Mouse (Mus musculus) kidney, adult 2 months (tissue): Measurements from ENCODE around the gene Kif26b. TPM values are rescaled to one million over a fixed set of nuclear protein-coding genes. Genes with fewer than 3 reads are reported as not detected.

Source experiments
- DNase-seq: peaks from one replicate; pipeline ENCODE4 v3.0.0; 2021
- H3K27ac ChIP-seq: fragments of 200-500 bp; 2 replicates; pipeline ENCODE4 v1.5.1; 2012; ENCODE audit warnings: low read depth, low read length, control low read depth, inconsistent platforms; ENCODE audit not compliant: insufficient read depth
- H3K27me3 ChIP-seq: fragments of 200-500 bp; replicated peaks from 2 replicates; pipeline ENCODE4 v1.6.1; 2012; ENCODE audit warnings: mild to moderate bottlenecking, moderate library complexity, low read length, inconsistent platforms; ENCODE audit not compliant: control insufficient read depth, insufficient read depth
- H3K36me3 ChIP-seq: fragments of 200-500 bp; 2 replicates; pipeline ENCODE4 v1.6.1; 2012; ENCODE audit warnings: mild to moderate bottlenecking, moderate library complexity, low read length, inconsistent platforms; ENCODE audit not compliant: control insufficient read depth, insufficient read depth
- H3K4me1 ChIP-seq: fragments of 200-500 bp; 2 replicates; pipeline ENCODE4 v1.6.1; 2011; ENCODE audit warnings: low read length; ENCODE audit not compliant: control insufficient read depth, insufficient read depth
- H3K4me3 ChIP-seq: fragments of 200-500 bp; 2 replicates; pipeline ENCODE4 v1.5.1; 2011; ENCODE audit warnings: mild to moderate bottlenecking, low read depth, low read length, control low read depth; ENCODE audit not compliant: insufficient read depth
- CTCF ChIP-seq: fragments of 200-500 bp; conservative IDR thresholded peaks from 2 replicates; pipeline ENCODE4 v1.5.1; 2011; ENCODE audit warnings: low read depth, mild to moderate bottlenecking, control low read depth, low read length, moderate library complexity, mixed read lengths; ENCODE audit not compliant: insufficient read depth, insufficient read length
- POLR2A ChIP-seq: fragments of 200-500 bp; IDR thresholded peaks from one replicate; pipeline ENCODE4 v1.6.1; 2011; ENCODE audit warnings: low read depth, low read length, control low read depth
- WGBS: fragments of 180-500 bp; shearing (Covaris S2); methylation state at CpG from one replicate; pipeline ENCODE4 v1.1.7; 2018; 5-methylcytosine and 5-hydroxymethylcytosine counted together
- polyA plus RNA-seq: library from polyadenylated mRNA; depleted of rRNA; stranded (reverse); fragments of >200 nt; gene quantifications from 2 replicates; pipeline ENCODE4 v1.2.3, GENCODE M21; 2012

The Kif26b gene
- polyA plus RNA-seq, 1 experiment, result 0.97 TPM

GRCm38 (mm10) chr1:178744961-178745360 is 216.0 kb downstream of the Kif26b start:
- 77% methylated on average over 6 of the region's 6 CpGs for WGBS
- Histone ChIP-seq H3K27me3 (no peaks in the 10 kb centered on the region), H3K4me1 (no peaks in the 10 kb centered on the region), H3K4me3 (no peak overlapping the region), H3K27ac (no peak overlapping the region), H3K36me3 (no peaks in the 10 kb centered on the region)
- TF ChIP-seq CTCF (no peak), POLR2A (no peak)
- no peak for DNase-seq

DNA sequence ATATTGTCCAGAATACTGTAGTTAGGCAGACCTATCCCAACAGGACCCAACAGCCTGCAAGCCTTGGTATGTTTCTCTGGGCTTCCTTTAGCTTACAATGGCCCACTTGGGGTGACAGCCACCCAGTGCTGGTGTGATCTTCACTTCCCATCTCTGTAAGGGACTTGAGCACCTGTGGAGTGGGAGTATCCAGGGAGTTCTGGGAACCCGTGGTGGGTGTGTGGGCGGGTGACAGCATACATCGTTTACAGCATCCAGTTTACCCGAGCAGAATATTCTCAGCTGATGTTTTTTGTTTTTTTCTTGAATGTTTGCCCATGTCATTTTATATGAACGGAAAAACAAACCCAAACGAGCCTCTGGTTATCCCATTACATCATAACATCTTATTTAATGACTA is 216.5 kb downstream of the Kif26b start:
- no peaks in the 10 kb centered on the region for H3K27me3 ChIP-seq
- no peaks in the 10 kb centered on the region for H3K36me3 ChIP-seq
- DNase-seq, result no peak
- no peaks in the 10 kb centered on the region for H3K4me1 ChIP-seq
- no peak overlapping the region for H3K27ac ChIP-seq
- WGBS, result 60% methylated on average over 6 of the region's 6 CpGs
- no peak overlapping the region for H3K4me3 ChIP-seq
- no peak for TF ChIP-seq CTCF
- no peak for TF ChIP-seq POLR2A

DNA sequence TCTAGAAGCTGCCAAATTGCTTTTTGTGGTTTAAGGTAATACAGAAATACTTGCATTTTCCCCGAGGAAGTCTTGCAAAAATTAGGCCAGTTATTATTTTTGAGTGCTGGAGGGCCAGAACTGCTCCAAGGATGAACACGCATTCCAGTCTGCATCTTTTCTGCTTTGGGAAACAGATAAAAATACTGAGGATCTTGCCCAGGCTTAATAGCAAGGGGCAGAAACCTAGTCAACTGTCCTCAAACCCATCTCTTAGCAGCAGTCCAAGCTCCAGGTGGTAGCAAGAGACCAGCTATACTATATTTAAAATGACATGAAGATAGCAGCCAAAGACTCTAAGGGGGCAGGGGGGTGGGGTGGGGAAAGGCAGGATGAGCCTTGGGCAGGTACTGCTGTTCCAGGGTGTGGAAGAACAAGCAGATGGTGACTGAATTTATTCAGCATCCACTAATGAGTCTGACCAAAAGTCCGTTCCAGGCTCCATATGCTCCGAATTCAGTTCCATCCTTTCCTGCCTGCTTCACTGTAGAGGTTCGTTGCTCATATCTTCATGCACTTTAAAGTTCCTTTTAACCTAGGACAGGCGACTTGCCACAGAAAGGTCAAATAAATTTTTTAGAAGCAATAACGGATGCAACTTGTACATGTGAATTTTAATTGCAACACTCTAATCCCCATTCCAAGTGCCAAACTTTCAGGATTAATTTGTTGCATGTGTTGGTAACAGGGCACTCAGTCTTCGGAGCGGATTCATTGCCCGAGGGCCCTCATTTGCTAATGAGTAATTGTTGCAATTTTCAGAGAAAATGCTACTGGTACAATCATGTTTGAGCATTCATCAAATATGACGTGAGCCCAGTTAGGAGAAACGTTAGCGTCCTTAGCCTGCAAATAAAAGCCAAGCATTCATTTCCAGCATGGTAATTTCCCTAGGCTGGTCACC is 218.6 kb downstream of the Kif26b start:
- Histone ChIP-seq H3K36me3 (no peaks in the 10 kb centered on the region), H3K27me3 (no peaks in the 10 kb centered on the region), H3K4me3 (no peak overlapping the region), H3K4me1 (no peaks in the 10 kb centered on the region), H3K27ac (no peak overlapping the region)
- WGBS, result 73% methylated on average over 13 of the region's 13 CpGs
- DNase-seq, result no peak
- TF ChIP-seq CTCF (no peak), POLR2A (no peak)

- Histone ChIP-seq H3K27me3 (no peaks in the 10 kb centered on the region), H3K4me3 (no peak overlapping the region), H3K36me3 (no peaks in the 10 kb centered on the region), H3K27ac (no peak overlapping the region), H3K4me1 (no peaks in the 10 kb centered on the region)
- 79% methylated on average over 7 of the region's 7 CpGs for WGBS
- TF ChIP-seq POLR2A, result no peak
- TF ChIP-seq CTCF, result no peak
- no peak for DNase-seq
Measured at GRCm38 (mm10) chr1:178748222-178748600, 219.3 kb downstream of the Kif26b start.

GRCm38 (mm10) chr1:178748617-178749016 is 219.7 kb downstream of the Kif26b start:
- H3K27me3 ChIP-seq, result no peaks in the 10 kb centered on the region
- H3K4me3 ChIP-seq, result no peak overlapping the region
- no peaks in the 10 kb centered on the region for H3K4me1 ChIP-seq
- DNase-seq, result no peak
- no peak for TF ChIP-seq POLR2A
- TF ChIP-seq CTCF, result 0 out of 2 replicates have a peak, but pooled peaks have one; percentile 3
- H3K36me3 ChIP-seq, result no peaks in the 10 kb centered on the region
- 85% methylated on average over 1 of the region's 1 CpGs for WGBS
- H3K27ac ChIP-seq, result no peak overlapping the region

DNA sequence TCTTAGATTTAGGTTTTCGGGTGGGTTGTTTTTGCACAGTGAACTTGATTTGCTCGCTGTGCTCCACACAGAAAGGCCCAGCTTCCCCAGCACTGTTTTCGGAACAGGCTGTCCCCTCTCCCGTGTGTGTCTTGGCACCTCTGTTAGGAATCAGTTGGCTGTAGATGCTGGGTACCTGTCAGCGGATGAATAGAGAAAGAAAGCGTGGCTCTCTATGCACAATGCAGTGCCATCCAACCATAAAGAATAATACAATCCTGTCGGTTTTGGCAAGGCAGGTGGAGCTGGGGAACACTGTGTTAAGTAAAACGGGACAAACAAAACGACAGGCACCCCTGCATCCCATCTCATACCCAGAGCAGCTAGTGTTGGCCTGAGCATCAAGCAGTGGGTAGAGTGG is 220.9 kb downstream of the Kif26b start:
- WGBS, result 63% methylated on average over 9 of the region's 9 CpGs
- Histone ChIP-seq H3K27ac (no peak overlapping the region), H3K27me3 (no peaks in the 10 kb centered on the region), H3K4me1 (no peaks in the 10 kb centered on the region), H3K36me3 (no peaks in the 10 kb centered on the region), H3K4me3 (no peak overlapping the region)
- no peak for DNase-seq
- TF ChIP-seq CTCF (no peak), POLR2A (no peak)

DNA sequence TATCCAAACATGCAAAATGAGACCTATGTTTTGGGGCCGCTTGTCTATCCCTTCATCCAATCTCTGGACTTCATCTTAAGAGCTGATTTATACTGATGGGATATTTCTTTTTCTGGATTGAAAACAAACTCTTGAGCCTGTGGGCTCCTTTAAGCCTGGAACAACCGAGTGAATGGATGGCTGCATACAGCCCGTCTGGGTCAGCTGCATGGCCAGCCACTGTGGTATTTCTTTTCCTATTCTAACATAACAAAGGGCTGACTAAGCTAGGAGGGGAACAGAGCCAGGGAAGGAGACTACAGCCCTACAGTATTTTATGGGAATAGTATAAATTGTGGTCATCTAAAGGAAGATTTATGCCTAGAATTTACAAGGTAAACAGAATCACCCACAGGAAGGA is 229.5 kb downstream of the Kif26b start:
- no peaks in the 10 kb centered on the region for H3K27me3 ChIP-seq
- no peak for TF ChIP-seq CTCF
- no peak for DNase-seq
- no peaks in the 10 kb centered on the region for H3K36me3 ChIP-seq
- H3K4me1 ChIP-seq, result no peaks in the 10 kb centered on the region
- H3K4me3 ChIP-seq, result no peak overlapping the region
- 42% methylated on average over 3 of the region's 3 CpGs for WGBS
- H3K27ac ChIP-seq, result no peak overlapping the region
